Mouse (Mus musculus) thymus, adult 2 months (tissue): Measurements from ENCODE around the gene BC049762. TPM values are rescaled to one million over a fixed set of nuclear protein-coding genes. Genes with fewer than 3 reads are reported as not detected.

Experiments used
- DNase-seq: peaks from one replicate; pipeline ENCODE4 v3.0.0; 2021
- H3K27ac ChIP-seq: fragments of 200-500 bp; 2 replicates; pipeline ENCODE4 v1.5.1; 2012; ENCODE audit warnings: low read length, control low read depth; ENCODE audit not compliant: control insufficient read depth, insufficient read depth
- H3K27me3 ChIP-seq: fragments of 200-500 bp; 2 replicates; pipeline ENCODE4 v1.6.1; 2012; ENCODE audit warnings: mild to moderate bottlenecking, low read length, moderate library complexity, mixed read lengths; ENCODE audit not compliant: control insufficient read depth, insufficient read depth
- H3K36me3 ChIP-seq: fragments of 200-500 bp; 2 replicates; pipeline ENCODE4 v1.6.1; 2012; ENCODE audit warnings: mild to moderate bottlenecking, low read length, moderate library complexity; ENCODE audit not compliant: control insufficient read depth, insufficient read depth
- H3K4me1 ChIP-seq: fragments of 200-500 bp; replicated peaks from 2 replicates; pipeline ENCODE4 v1.6.1; 2012; ENCODE audit warnings: low read length; ENCODE audit not compliant: control insufficient read depth, insufficient read depth
- H3K4me3 ChIP-seq: fragments of 200-500 bp; 2 replicates; pipeline ENCODE4 v1.5.1; 2012; ENCODE audit warnings: mild to moderate bottlenecking, low read length, control low read depth, moderate library complexity; ENCODE audit not compliant: control insufficient read depth, insufficient read depth
- CTCF ChIP-seq: fragments of 200-500 bp; IDR thresholded peaks from 2 replicates; pipeline ENCODE4 v1.5.1; 2012; ENCODE audit warnings: mild to moderate bottlenecking, control low read depth, low read length, moderate library complexity, borderline replicate concordance; ENCODE audit not compliant: control insufficient read depth, poor library complexity, insufficient read depth; ENCODE audit errors: extremely low read depth
- POLR2A ChIP-seq: fragments of 200-500 bp; IDR thresholded peaks from 2 replicates; pipeline ENCODE4 v1.6.1; 2012; ENCODE audit warnings: mild to moderate bottlenecking, low read length, control low read depth, moderate library complexity; ENCODE audit not compliant: control insufficient read depth, poor library complexity, insufficient read depth; ENCODE audit errors: extremely low read depth
- WGBS: fragments of 180-500 bp; shearing (Covaris S2); methylation state at CpG from one replicate; pipeline ENCODE4 v1.1.7; 2018; 5-methylcytosine and 5-hydroxymethylcytosine counted together
- polyA plus RNA-seq: library from polyadenylated mRNA; depleted of rRNA; stranded (reverse); fragments of >200 nt; gene quantifications from 2 replicates; pipeline ENCODE4 v1.2.3, GENCODE M21; 2012; rRNA removed

BC049762 gene
- polyA plus RNA-seq, 1 experiment: 0.15 TPM

DNA sequence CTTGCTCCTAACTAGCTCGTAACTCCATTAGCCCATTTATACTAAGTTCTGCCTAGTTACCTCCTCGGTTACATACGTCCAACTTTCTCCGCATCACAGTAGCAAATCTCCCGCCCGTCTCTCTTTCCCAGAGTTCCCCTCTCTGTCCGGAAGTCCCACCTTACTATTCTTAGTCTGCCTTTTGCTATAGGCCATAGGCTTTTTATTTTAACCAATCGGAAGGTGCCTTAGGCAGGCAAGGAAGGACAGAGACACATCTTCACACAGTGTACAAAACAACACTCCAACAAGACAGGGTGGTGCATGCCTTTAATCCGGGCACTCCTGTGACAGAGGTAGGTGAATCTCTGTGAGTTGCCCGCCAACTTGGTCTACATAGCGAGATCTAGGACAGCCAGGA lies 42.5 kb downstream of the BC049762 start, which contains the start of gene Gm12569:
TSS of gene Gm12569 (plus strand) at position 166 of the 400 bp plus-strand sequence.
- no peak within 1 kb of the TSS for H3K27ac ChIP-seq
- TF ChIP-seq CTCF (no peak), POLR2A (no peak)
- no peak for DNase-seq
- no peaks in the 10 kb centered on the region for H3K36me3 ChIP-seq
- no peaks in the 10 kb centered on the region for H3K27me3 ChIP-seq
- WGBS: 97% methylated on average over 11 of the region's 11 CpGs
- no peaks in the 10 kb centered on the region for H3K4me1 ChIP-seq
- no peak within 1 kb of the TSS for H3K4me3 ChIP-seq

DNA sequence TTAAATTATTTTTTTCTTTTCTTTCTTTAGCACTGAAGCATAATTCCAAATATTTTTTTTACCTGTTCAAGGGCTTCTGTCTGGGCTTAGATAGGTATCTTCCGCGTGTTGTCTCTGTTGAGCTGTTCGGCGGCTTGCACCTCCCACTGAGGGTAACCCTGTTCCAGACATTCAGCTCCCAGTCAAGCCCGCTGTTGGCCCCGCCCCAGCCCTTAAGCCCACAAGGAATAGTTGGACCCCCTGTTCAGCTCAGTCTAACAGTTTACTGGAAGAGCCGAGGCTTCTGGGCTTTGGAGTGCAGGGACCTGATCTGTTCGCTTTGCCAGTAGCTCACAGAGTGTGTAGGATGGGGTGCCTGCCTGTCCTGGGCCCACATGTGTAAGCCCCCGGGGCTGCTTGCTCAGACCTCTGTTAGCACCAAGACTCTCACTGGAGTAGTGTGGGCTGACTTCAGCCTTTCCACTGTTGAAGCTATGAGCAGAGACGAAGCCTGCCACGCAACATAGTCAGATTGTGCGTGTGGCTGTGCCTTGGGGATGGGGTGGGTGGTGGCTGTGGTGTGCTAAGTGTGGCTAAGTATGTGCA lies 43.4 kb downstream of the BC049762 start:
- 89% methylated on average over 12 of the region's 12 CpGs for WGBS
- TF ChIP-seq POLR2A (no peak), CTCF (no peak)
- Histone ChIP-seq H3K4me1 (no peaks in the 10 kb centered on the region), H3K36me3 (no peaks in the 10 kb centered on the region), H3K27ac (no peak overlapping the region), H3K27me3 (no peaks in the 10 kb centered on the region), H3K4me3 (no peak overlapping the region)
- no peak for DNase-seq

DNA sequence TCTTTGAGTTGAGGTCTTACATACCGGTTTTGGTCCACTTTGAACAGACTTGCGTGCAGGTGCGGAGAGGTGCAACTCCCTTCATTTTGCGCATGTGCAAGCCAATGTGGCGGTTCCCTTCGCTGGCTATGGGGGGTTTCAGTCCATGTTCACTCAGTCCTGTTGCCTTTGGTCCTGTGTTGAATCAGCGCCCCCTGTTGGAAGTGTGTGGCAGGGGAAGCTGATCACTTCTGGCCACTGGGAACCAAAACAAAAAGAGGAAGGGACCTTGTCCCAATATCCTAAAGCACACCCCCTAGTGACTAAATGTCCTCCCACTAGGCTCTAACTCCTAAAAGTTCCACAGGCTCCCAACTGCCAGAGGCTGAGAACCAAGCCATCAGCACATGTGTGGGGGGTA lies 48.8 kb downstream of the BC049762 start:
- H3K27me3 ChIP-seq: no peaks in the 10 kb centered on the region
- TF ChIP-seq CTCF: no peak
- no peak for TF ChIP-seq POLR2A
- WGBS: 87% methylated on average over 7 of the region's 7 CpGs
- DNase-seq: no peak
- H3K4me3 ChIP-seq: no peak overlapping the region
- H3K4me1 ChIP-seq: no peaks in the 10 kb centered on the region
- no peaks in the 10 kb centered on the region for H3K36me3 ChIP-seq
- no peak overlapping the region for H3K27ac ChIP-seq

DNA sequence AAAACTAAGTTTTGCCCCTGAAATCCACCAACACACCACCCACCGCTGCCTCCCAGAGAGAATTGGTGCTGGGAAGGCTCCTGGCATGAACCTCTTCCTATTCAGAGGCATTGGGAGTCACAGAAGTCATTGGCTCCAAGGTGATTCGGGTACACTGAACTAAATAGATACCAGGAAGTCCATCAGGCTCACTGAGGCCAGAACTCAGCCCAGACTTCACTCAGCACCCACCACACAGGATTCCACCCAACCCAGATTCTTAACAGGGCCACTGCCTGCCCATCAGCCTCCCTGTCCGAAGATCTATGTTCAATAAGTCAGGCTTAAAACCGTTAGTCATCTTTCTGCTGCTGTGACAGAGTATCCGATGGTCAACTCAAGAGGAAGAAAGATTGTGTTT lies 51.4 kb downstream of the BC049762 start:
- no peaks in the 10 kb centered on the region for H3K36me3 ChIP-seq
- no peaks in the 10 kb centered on the region for H3K4me1 ChIP-seq
- DNase-seq: no peak
- H3K4me3 ChIP-seq: no peak overlapping the region
- no peaks in the 10 kb centered on the region for H3K27me3 ChIP-seq
- 94% methylated on average over 5 of the region's 5 CpGs for WGBS
- no peak overlapping the region for H3K27ac ChIP-seq
- TF ChIP-seq POLR2A (no peak), CTCF (no peak)

DNA sequence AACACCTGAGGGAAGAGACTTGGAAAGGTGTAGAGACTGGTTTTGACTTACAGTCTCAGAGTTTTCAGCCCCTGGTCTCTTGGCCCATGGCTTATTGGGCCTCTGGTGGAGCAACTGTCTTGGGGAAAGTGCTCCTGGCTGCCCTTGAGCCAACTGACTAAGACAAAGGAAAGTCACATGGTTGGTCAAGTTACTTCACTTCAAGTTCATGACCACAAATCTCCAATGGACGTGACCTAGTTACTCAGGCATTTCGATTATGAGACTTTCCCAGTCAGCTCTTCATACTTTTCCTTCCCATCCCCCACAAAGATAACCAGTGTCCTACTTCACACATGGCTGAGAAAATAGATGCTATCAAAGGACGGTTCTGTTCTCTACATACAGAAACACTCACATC lies 55.1 kb downstream of the BC049762 start:
- H3K27me3 ChIP-seq: no peaks in the 10 kb centered on the region
- DNase-seq: no peak
- 82% methylated on average over 3 of the region's 3 CpGs for WGBS
- TF ChIP-seq CTCF (no peak), POLR2A (no peak)
- no peak overlapping the region for H3K4me3 ChIP-seq
- H3K36me3 ChIP-seq: no peaks in the 10 kb centered on the region
- no peaks in the 10 kb centered on the region for H3K4me1 ChIP-seq
- no peak overlapping the region for H3K27ac ChIP-seq

Other genes with a start within 250 kb of the BC049762 start
- gene Olfr54, start 248.8 kb downstream of the BC049762 start, polyA plus RNA-seq: not detected in 2 replicates
- gene Olfr1375, start 214.9 kb downstream of the BC049762 start, polyA plus RNA-seq: not detected in 2 replicates
- gene Zfp354a, start 203.8 kb downstream of the BC049762 start, polyA plus RNA-seq: 0.15 and 0.32 TPM in 2 replicates
- not detected in 2 replicates for gene Gm12569, start 42.6 kb downstream of the BC049762 start, polyA plus RNA-seq
- 62.9 and 68.2 TPM in 2 replicates for gene Clk4, start 1.3 kb downstream of the BC049762 start, polyA plus RNA-seq
- 0.80 and 1.2 TPM in 2 replicates for gene Col23a1, start 26.9 kb upstream of the BC049762 start, polyA plus RNA-seq